Mouse (Mus musculus) heart, embryonic 16.5 days (tissue): ENCODE data around the gene Acsl1. TPM values are rescaled to one million over a fixed set of nuclear protein-coding genes. Genes with fewer than 3 reads are reported as not detected.
A peak's percentile ranks its signal among the peaks of the same experiment; 100 is the strongest.

Source experiments
- ATAC-seq: fragments of 200-750 bp; cut with Nextera tagmentation; replicated peaks from 2 replicates; pipeline ENCODE4 v1.8.0; 2017; ENCODE audit warnings: moderate number of reproducible peaks; ENCODE audit not compliant: insufficient read depth, low FRiP score; ENCODE audit errors: extremely low read depth
- H3K27ac ChIP-seq: fragments of 300-500 bp; sonication (generic); 2 replicates; pipeline ENCODE4 v1.5.1; 2014; ENCODE audit warnings: mild to moderate bottlenecking, low read length, control low read depth, moderate library complexity
- H3K27me3 ChIP-seq: fragments of 300-500 bp; sonication (generic); 2 replicates; pipeline ENCODE4 v1.6.1; 2014; ENCODE audit warnings: low read length, mixed read lengths; ENCODE audit not compliant: control insufficient read depth, insufficient read depth
- H3K36me3 ChIP-seq: fragments of 300-500 bp; sonication (generic); 2 replicates; pipeline ENCODE4 v1.6.1; 2014; ENCODE audit not compliant: control insufficient read depth, insufficient read depth
- H3K4me1 ChIP-seq: fragments of 300-500 bp; sonication (generic); 2 replicates; pipeline ENCODE4 v1.6.1; 2014; ENCODE audit warnings: low read length, mixed read lengths; ENCODE audit not compliant: control insufficient read depth, insufficient read depth
- H3K4me2 ChIP-seq: fragments of 300-500 bp; sonication (generic); 2 replicates; pipeline ENCODE4 v1.6.1; 2014; ENCODE audit warnings: low read depth, mild to moderate bottlenecking, control low read depth, low read length
- H3K4me3 ChIP-seq: fragments of 300-500 bp; sonication (generic); 2 replicates; pipeline ENCODE4 v1.5.1; 2014; ENCODE audit warnings: mild to moderate bottlenecking, control low read depth, low read length
- H3K9ac ChIP-seq: fragments of 300-500 bp; sonication (generic); 2 replicates; pipeline ENCODE4 v1.6.1; 2014; ENCODE audit warnings: low read length, control low read depth
- H3K9me3 ChIP-seq: fragments of 300-500 bp; sonication (generic); replicated peaks from 2 replicates; pipeline ENCODE4 v1.6.1; 2016; ENCODE audit warnings: low read length; ENCODE audit not compliant: control insufficient read depth
- WGBS: fragments of 180-500 bp; shearing (Covaris S2); extraction: QIAGEN DNeasy Blood & Tissue Kit; methylation state at CpG from one replicate; pipeline ENCODE4 v1.1.7; 2014; 5-methylcytosine and 5-hydroxymethylcytosine counted together
- polyA plus RNA-seq: library from polyadenylated mRNA; unstranded; fragments of >200 nt; fragmentation: Nextera tagmentation; extraction: Ambion mirVana; gene quantifications from 2 replicates; pipeline ENCODE4 v1.2.1, GENCODE M21; 2015

Gene Acsl1
- polyA plus RNA-seq, 1 experiment from 2014 or later = 88.1 TPM

DNA sequence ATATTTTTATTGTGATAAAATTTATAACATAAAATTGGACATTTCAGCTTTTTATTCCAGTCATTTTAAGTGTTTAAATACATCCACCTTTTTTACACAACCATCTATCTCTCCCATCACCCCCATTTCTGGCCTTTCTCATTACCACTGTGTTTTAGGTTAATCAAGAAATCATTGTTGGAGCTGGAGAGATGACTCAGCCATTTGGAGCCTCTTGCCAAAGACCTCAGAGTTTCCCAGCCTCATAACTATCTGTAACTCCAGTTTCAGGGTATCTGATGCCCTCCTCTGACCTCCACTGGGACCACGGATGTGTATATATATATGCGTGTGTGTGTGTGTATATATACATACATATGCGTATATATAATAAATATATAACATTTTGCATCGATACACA is 80.2 kb downstream of the Acsl1 start:
- H3K36me3 ChIP-seq = no peaks in the 10 kb centered on the region
- H3K4me1 ChIP-seq = peaks cover 19% of the 10 kb centered on the region
- H3K9ac ChIP-seq = no peak overlapping the region
- H3K9me3 ChIP-seq = no peaks in the 10 kb centered on the region
- peak overlapping the region; percentile 24 for H3K4me3 ChIP-seq
- peak overlapping the region; percentile 68 for H3K4me2 ChIP-seq
- ATAC-seq = no peak
- H3K27ac ChIP-seq = no peak overlapping the region
- no peaks in the 10 kb centered on the region for H3K27me3 ChIP-seq
- 32% methylated on average over 4 of the region's 4 CpGs for WGBS

DNA sequence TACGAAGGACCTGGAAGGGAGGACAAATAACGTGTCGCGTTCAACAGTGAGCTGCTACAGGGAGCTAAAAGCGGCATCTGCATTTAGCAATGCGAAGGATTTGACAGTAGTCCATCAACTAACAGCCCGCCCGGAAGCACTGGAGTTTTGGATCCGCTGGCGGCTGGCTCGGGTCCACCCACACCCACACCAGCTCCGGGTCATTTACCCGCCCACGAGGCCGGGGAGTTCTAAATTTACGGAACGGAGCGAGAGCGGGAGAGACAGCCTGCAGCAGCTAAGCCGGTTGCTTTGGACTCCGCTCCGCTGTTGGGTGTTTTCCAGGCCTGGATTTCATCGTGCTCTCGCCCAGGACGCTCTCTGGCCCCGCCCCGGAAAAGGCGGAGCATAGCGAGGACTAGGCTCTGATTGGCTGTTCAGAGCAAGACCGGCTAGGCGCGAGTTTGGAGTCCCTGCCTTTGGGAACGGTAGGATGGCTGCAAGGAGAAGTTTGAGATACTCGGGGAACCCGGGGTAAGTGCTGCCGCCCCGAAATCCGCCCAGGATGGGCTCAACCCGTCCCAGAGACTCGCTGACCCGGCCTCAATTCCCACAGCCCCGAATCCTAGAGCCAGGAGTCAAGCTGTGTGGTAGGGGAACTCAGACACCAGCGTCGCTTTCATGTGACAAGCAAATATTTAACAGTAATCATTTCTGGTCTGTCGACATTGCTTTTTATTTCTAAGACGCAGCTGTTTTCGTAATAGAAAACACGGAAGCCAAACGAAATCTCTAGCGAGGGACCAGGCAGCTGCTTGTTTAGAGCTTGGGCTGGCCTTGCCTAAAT is 81.0 kb downstream of the Acsl1 start, which contains the start of gene Cenpu:
TSS of gene Cenpu (plus strand) at position 414 of the 826 bp plus-strand sequence.
- peaks cover 13% of the 10 kb centered on the region for H3K4me1 ChIP-seq
- ATAC-seq = peak; percentile 98
- H3K9ac ChIP-seq = peak within 1 kb of the TSS; percentile 78
- WGBS = under 1% methylated on average over 50 of the region's 50 CpGs
- peak within 1 kb of the TSS; percentile 82 for H3K27ac ChIP-seq
- H3K4me3 ChIP-seq = peak within 1 kb of the TSS; percentile 92
- H3K27me3 ChIP-seq = no peaks in the 10 kb centered on the region
- peak within 1 kb of the TSS; percentile 88 for H3K4me2 ChIP-seq
- 0 out of 2 replicates have a peak, but pooled peaks cover 3% of the 10 kb centered on the region for H3K36me3 ChIP-seq
- H3K9me3 ChIP-seq = no peaks in the 10 kb centered on the region

- 0 out of 2 replicates have a peak, but pooled peaks cover 3% of the 10 kb centered on the region for H3K36me3 ChIP-seq
- no peaks in the 10 kb centered on the region for H3K27me3 ChIP-seq
- H3K4me2 ChIP-seq = peak overlapping the region; percentile 88
- no peak for ATAC-seq
- peak overlapping the region; percentile 78 for H3K9ac ChIP-seq
- H3K27ac ChIP-seq = no peak overlapping the region; the same call in 1 of the 2 replicates
- no peaks in the 10 kb centered on the region for H3K9me3 ChIP-seq
- peaks cover 10% of the 10 kb centered on the region for H3K4me1 ChIP-seq
- 3% methylated on average over 10 of the region's 10 CpGs for WGBS
- H3K4me3 ChIP-seq = peak overlapping the region; percentile 92
Measured at GRCm38 (mm10) chr8:46552441-46552765, 81.6 kb downstream of the Acsl1 start.

- Histone ChIP-seq H3K4me2 (no peak overlapping the region), H3K9ac (no peak overlapping the region), H3K9me3 (no peaks in the 10 kb centered on the region), H3K27ac (no peak overlapping the region), H3K4me1 (no peaks in the 10 kb centered on the region), H3K36me3 (0 out of 2 replicates have a peak, but pooled peaks cover 3% of the 10 kb centered on the region), H3K27me3 (no peaks in the 10 kb centered on the region), H3K4me3 (no peak overlapping the region)
- 75% methylated on average over 6 of the region's 6 CpGs for WGBS
- no peak for ATAC-seq
Measured at GRCm38 (mm10) chr8:46559428-46559827, 88.6 kb downstream of the Acsl1 start.

- Histone ChIP-seq H3K27me3 (no peaks in the 10 kb centered on the region), H3K9me3 (no peaks in the 10 kb centered on the region), H3K9ac (no peak overlapping the region), H3K4me2 (no peak overlapping the region), H3K27ac (no peak overlapping the region), H3K4me1 (no peaks in the 10 kb centered on the region), H3K4me3 (no peak overlapping the region), H3K36me3 (no peaks in the 10 kb centered on the region)
- no peak for ATAC-seq
- 81% methylated on average over 16 of the region's 16 CpGs for WGBS
Measured at GRCm38 (mm10) chr8:46562333-46562732, 91.5 kb downstream of the Acsl1 start.

DNA sequence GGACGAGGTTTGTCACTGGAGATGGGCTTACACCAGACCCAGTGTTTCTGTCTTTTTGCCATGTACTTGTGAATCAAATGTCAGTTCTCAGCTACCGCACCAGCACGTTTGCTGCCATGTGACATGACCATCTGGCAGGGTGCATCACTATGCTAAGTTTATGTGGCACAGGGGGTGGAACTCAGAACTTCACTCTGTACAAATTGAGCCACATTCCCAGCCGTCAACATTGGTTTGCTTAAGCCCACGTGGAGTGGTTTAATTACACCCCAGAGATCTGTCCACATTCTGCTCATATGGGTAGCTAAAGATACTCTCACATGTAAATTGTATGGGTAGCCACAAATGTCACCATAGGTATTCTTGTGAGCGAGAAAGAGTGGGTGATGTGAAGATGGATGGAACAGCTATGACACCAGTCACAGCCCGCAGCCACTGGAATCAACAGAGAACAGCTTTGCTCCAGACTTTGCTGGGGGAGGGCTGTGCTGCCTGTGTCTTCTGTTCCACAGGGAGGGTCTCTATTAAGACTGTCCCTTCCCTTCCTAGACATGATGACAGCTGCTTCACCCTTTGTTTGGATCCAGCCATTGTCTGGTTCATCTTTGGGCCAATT is 96.2 kb downstream of the Acsl1 start:
- no peak overlapping the region for H3K27ac ChIP-seq
- H3K27me3 ChIP-seq = no peaks in the 10 kb centered on the region
- no peak overlapping the region for H3K9ac ChIP-seq
- H3K4me3 ChIP-seq = no peak overlapping the region
- no peaks in the 10 kb centered on the region; the same call in 1 of the 2 replicates for H3K36me3 ChIP-seq
- no peaks in the 10 kb centered on the region for H3K4me1 ChIP-seq
- no peaks in the 10 kb centered on the region for H3K9me3 ChIP-seq
- no peak for ATAC-seq
- no peak overlapping the region for H3K4me2 ChIP-seq
- 81% methylated on average over 7 of the region's 7 CpGs for WGBS

DNA sequence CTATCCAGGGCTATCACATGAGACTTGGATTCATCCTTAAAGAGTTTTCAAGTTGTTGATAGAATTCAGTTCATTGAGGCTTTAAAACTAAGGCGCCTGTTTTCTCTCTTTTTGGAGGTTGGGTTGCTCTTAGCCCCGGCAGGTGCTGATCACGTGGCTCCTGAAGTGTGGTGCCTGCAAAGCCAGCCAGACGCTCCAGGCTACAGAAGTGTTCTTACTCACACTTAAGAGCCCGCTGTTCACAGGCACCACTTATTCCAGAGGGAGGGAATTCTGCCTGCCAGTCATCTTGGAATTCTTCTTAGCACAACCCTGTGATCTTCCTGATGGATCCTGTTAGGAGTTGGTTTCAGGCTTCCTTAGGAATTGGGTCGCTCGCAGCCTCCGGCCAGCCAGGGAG is 97.1 kb downstream of the Acsl1 start:
- Histone ChIP-seq H3K27me3 (no peaks in the 10 kb centered on the region), H3K4me1 (no peaks in the 10 kb centered on the region), H3K9ac (no peak overlapping the region), H3K4me3 (no peak overlapping the region), H3K27ac (no peak overlapping the region), H3K4me2 (no peak overlapping the region), H3K36me3 (peaks cover 2% of the 10 kb centered on the region; the same call in 1 of the 2 replicates), H3K9me3 (no peaks in the 10 kb centered on the region)
- WGBS = 65% methylated on average over 8 of the region's 8 CpGs
- no peak for ATAC-seq

GRCm38 (mm10) chr8:46568942-46569341 is 98.1 kb downstream of the Acsl1 start:
- no peak for ATAC-seq
- Histone ChIP-seq H3K4me2 (no peak overlapping the region), H3K9ac (no peak overlapping the region), H3K27me3 (no peaks in the 10 kb centered on the region), H3K9me3 (no peaks in the 10 kb centered on the region), H3K4me1 (no peaks in the 10 kb centered on the region), H3K4me3 (no peak overlapping the region), H3K27ac (no peak overlapping the region), H3K36me3 (peaks cover 2% of the 10 kb centered on the region; the same call in 1 of the 2 replicates)
- WGBS = 86% methylated on average over 2 of the region's 2 CpGs
